Mouse (Mus musculus) spleen, postnatal 14 days (tissue): Measurements from ENCODE around the gene Gprc5b.
A peak's percentile ranks its signal among the peaks of the same experiment; 100 is the strongest.

Experiments used
- DNase-seq, 2 experiments: peaks; one replicate each; pipeline ENCODE4 v3.0.0; 2021 to 2022; ENCODE audit warnings: low spot score in 2 of 2

The Gprc5b gene

GRCm38 (mm10) chr7:118995007-118995406 lies at the start of gene Gprc5b:
TSS of gene Gprc5b (minus strand) at chr7:118995211.
- DNase-seq = peak; percentile 63 to 72

- DNase-seq = no peak
Measured at GRCm38 (mm10) chr7:119041502-119041901, 46.5 kb upstream of the Gprc5b start.

GRCm38 (mm10) chr7:119037581-119037980 lies 42.6 kb upstream of the Gprc5b start:
- no peak for DNase-seq

- no peak for DNase-seq
Measured at GRCm38 (mm10) chr7:119034243-119034961, 39.4 kb upstream of the Gprc5b start.

- peak in 1 of 2 experiments; percentile 11 for DNase-seq
Measured at GRCm38 (mm10) chr7:119023394-119023921, 28.4 kb upstream of the Gprc5b start.

GRCm38 (mm10) chr7:119022238-119023156 lies 27.5 kb upstream of the Gprc5b start:
- DNase-seq = no peak

GRCm38 (mm10) chr7:119019537-119019936 lies 24.5 kb upstream of the Gprc5b start:
- no peak for DNase-seq

GRCm38 (mm10) chr7:119015736-119016135 lies 20.7 kb upstream of the Gprc5b start:
- DNase-seq = no peak

- no peak for DNase-seq
Measured at GRCm38 (mm10) chr7:119010854-119011529, 16.0 kb upstream of the Gprc5b start.

GRCm38 (mm10) chr7:119002501-119002900 lies 7.5 kb upstream of the Gprc5b start:
- no peak for DNase-seq

GRCm38 (mm10) chr7:119001965-119002364 lies 7.0 kb upstream of the Gprc5b start:
- no peak for DNase-seq

- DNase-seq = no peak
Measured at GRCm38 (mm10) chr7:118999857-119000256, 4.8 kb upstream of the Gprc5b start.

GRCm38 (mm10) chr7:118996137-118996837 lies 1.3 kb upstream of the Gprc5b start:
- peak; percentile 35 to 51 for DNase-seq

GRCm38 (mm10) chr7:118995671-118996070 lies 660 bp upstream of the Gprc5b start:
- DNase-seq = no peak

- no peak for DNase-seq
Measured at GRCm38 (mm10) chr7:118994231-118994842, 674 bp downstream of the Gprc5b start.

GRCm38 (mm10) chr7:118993597-118994230 lies 1.3 kb downstream of the Gprc5b start:
- no peak for DNase-seq

GRCm38 (mm10) chr7:118992623-118993405 lies 2.2 kb downstream of the Gprc5b start:
- no peak for DNase-seq

- DNase-seq = no peak
Measured at GRCm38 (mm10) chr7:118992080-118992560, 2.9 kb downstream of the Gprc5b start.

GRCm38 (mm10) chr7:118991341-118991884 lies 3.6 kb downstream of the Gprc5b start:
- no peak for DNase-seq
